Mouse (Mus musculus): ENCODE measurements around the gene Syt1. TPM values are rescaled to one million over a fixed set of nuclear protein-coding genes. Genes with fewer than 3 reads are reported as not detected.

The Syt1 gene
- polyA plus RNA-seq, 1 experiment from 2014 or later: 1.4 TPM

DNA sequence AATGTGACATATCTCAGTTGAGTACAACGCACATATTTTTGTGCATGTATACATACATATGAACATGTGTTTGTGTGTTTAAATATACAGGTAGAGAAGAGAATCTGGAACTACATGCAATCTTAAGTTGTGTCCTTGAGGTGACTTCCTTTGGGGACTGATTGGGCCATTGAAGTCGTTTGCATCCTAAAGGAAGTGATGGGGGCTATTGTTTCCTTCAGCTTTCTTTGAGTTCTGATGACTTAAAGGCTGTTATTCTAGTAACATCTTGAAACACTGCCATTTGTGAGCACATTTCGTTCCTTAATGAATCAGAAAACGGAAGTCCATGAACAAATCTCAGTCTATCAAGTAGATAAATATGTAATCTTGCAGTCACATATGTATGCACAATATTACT lies 438.0 kb downstream of the Syt1 start:
- no peak overlapping the region for H3K9ac ChIP-seq (replicated peaks)
- no peak overlapping the region for H3K4me2 ChIP-seq
- no peaks in the 10 kb centered on the region for H3K36me3 ChIP-seq
- no peak overlapping the region for H3K4me3 ChIP-seq (replicated peaks)
- no peak overlapping the region for H3K27ac ChIP-seq
- no peak for ATAC-seq (ENCODE audit: insufficient number of reproducible peaks, insufficient read depth, low FRiP score, low TSS enrichment, low read depth)
- H3K27me3 ChIP-seq: no peaks in the 10 kb centered on the region
- 72% methylated on average over 4 of the region's 4 CpGs for WGBS
- H3K9me3 ChIP-seq: no peaks in the 10 kb centered on the region
- peaks cover 8% of the 10 kb centered on the region for H3K4me1 ChIP-seq (replicated peaks)

- no peak for ATAC-seq (ENCODE audit: insufficient number of reproducible peaks, insufficient read depth, low FRiP score, low TSS enrichment, low read depth)
- WGBS: 65% methylated on average over 5 of the region's 5 CpGs
- no peaks in the 10 kb centered on the region for H3K27me3 ChIP-seq
Measured at GRCm38 (mm10) chr10:108571104-108571503, 439.7 kb downstream of the Syt1 start.

DNA sequence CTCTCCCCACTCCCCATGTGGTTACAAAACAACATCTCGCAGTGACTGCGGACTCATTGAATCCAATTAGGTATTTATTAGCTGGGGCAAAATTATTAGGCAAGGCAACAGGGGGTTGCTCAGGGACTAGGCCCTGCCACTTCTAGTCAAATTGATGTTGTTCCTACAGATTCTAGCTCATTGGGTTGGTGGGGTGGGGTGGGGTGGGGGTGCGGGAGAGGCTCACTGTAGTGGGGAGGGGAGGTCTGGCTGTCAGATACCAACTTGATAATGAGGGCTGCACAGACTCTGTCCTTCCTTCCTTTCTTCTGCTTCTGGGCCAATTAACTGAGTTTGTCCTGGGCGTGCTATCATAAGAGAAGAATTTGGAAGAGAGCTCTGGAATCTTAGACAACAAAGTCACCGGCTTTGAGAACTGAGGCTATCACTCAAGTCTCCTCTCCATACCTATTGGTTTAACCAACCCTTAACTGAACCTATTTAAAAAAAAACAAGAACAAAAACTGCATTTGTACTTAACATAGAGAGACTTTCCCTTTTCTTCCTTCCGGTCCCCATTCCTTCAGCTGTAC lies 441.1 kb downstream of the Syt1 start:
- Histone ChIP-seq H3K36me3 (no peaks in the 10 kb centered on the region), H3K4me2 (no peak overlapping the region), H3K27ac (no peak overlapping the region), H3K9me3 (no peaks in the 10 kb centered on the region), H3K4me3 (replicated peaks) (no peak overlapping the region), H3K9ac (replicated peaks) (no peak overlapping the region), H3K27me3 (no peaks in the 10 kb centered on the region), H3K4me1 (replicated peaks) (peaks cover 8% of the 10 kb centered on the region)
- no peak for ATAC-seq (ENCODE audit: insufficient number of reproducible peaks, insufficient read depth, low FRiP score, low TSS enrichment, low read depth)
- WGBS: 66% methylated on average over 6 of the region's 6 CpGs

More at GRCm38 (mm10) chr10:108571104-108571503, 439.7 kb downstream of the Syt1 start:
- Histone ChIP-seq H3K4me2 (no peak overlapping the region), H3K9me3 (no peaks in the 10 kb centered on the region), H3K4me3 (replicated peaks) (no peak overlapping the region), H3K27ac (no peak overlapping the region), H3K9ac (replicated peaks) (no peak overlapping the region), H3K36me3 (no peaks in the 10 kb centered on the region), H3K4me1 (replicated peaks) (peaks cover 8% of the 10 kb centered on the region)

GRCm38 (mm10) chr10:108568925-108569324 lies 441.9 kb downstream of the Syt1 start:
- Histone ChIP-seq H3K36me3 (no peaks in the 10 kb centered on the region), H3K4me1 (replicated peaks) (peaks cover 8% of the 10 kb centered on the region), H3K27me3 (no peaks in the 10 kb centered on the region), H3K9ac (replicated peaks) (no peak overlapping the region), H3K27ac (no peak overlapping the region), H3K4me2 (no peak overlapping the region), H3K4me3 (replicated peaks) (no peak overlapping the region), H3K9me3 (no peaks in the 10 kb centered on the region)
- no peak for ATAC-seq (ENCODE audit: insufficient number of reproducible peaks, insufficient read depth, low FRiP score, low TSS enrichment, low read depth)
- 70% methylated on average over 6 of the region's 6 CpGs for WGBS

GRCm38 (mm10) chr10:108568136-108568535 lies 442.6 kb downstream of the Syt1 start:
- H3K9me3 ChIP-seq: no peaks in the 10 kb centered on the region
- 14% methylated on average over 8 of the region's 8 CpGs for WGBS
- ATAC-seq (ENCODE audit: insufficient number of reproducible peaks, insufficient read depth, low FRiP score, low TSS enrichment, low read depth): 0 out of 2 replicates have a peak, but pooled peaks have one; percentile 59

GRCm38 (mm10) chr10:108567456-108567855 lies 443.3 kb downstream of the Syt1 start:
- ATAC-seq (ENCODE audit: insufficient number of reproducible peaks, insufficient read depth, low FRiP score, low TSS enrichment, low read depth): no peak
- no peaks in the 10 kb centered on the region for H3K9me3 ChIP-seq
- H3K9ac ChIP-seq (replicated peaks): no peak overlapping the region
- no peaks in the 10 kb centered on the region for H3K27me3 ChIP-seq
- no peaks in the 10 kb centered on the region for H3K36me3 ChIP-seq
- H3K27ac ChIP-seq: no peak overlapping the region
- H3K4me2 ChIP-seq: no peak overlapping the region
- peaks cover 8% of the 10 kb centered on the region for H3K4me1 ChIP-seq (replicated peaks)
- WGBS: 94% methylated on average over 6 of the region's 6 CpGs
- no peak overlapping the region for H3K4me3 ChIP-seq (replicated peaks)

More at GRCm38 (mm10) chr10:108568136-108568535, 442.6 kb downstream of the Syt1 start:
- Histone ChIP-seq H3K36me3 (no peaks in the 10 kb centered on the region), H3K9ac (replicated peaks) (no peak overlapping the region), H3K4me1 (replicated peaks) (peaks cover 8% of the 10 kb centered on the region), H3K27ac (no peak overlapping the region), H3K27me3 (no peaks in the 10 kb centered on the region), H3K4me3 (replicated peaks) (no peak overlapping the region), H3K4me2 (no peak overlapping the region)

- WGBS: 82% methylated on average over 2 of the region's 2 CpGs
- no peak for ATAC-seq (ENCODE audit: insufficient number of reproducible peaks, insufficient read depth, low FRiP score, low TSS enrichment, low read depth)
- Histone ChIP-seq H3K4me2 (no peak overlapping the region), H3K36me3 (no peaks in the 10 kb centered on the region), H3K27me3 (no peaks in the 10 kb centered on the region), H3K27ac (no peak overlapping the region), H3K4me3 (replicated peaks) (no peak overlapping the region), H3K9me3 (no peaks in the 10 kb centered on the region), H3K4me1 (replicated peaks) (no peaks in the 10 kb centered on the region), H3K9ac (replicated peaks) (no peak overlapping the region)
Measured at GRCm38 (mm10) chr10:108559607-108559908, 451.2 kb downstream of the Syt1 start.

- H3K27me3 ChIP-seq: no peaks in the 10 kb centered on the region
- H3K36me3 ChIP-seq: no peaks in the 10 kb centered on the region
- H3K4me2 ChIP-seq: no peak overlapping the region
- WGBS: 69% methylated on average over 19 of the region's 19 CpGs
- no peaks in the 10 kb centered on the region for H3K9me3 ChIP-seq
- no peak overlapping the region for H3K4me3 ChIP-seq (replicated peaks)
- no peak for ATAC-seq (ENCODE audit: insufficient number of reproducible peaks, insufficient read depth, low FRiP score, low TSS enrichment, low read depth)
- H3K4me1 ChIP-seq (replicated peaks): no peaks in the 10 kb centered on the region
- H3K27ac ChIP-seq: no peak overlapping the region
- no peak overlapping the region for H3K9ac ChIP-seq (replicated peaks)
Measured at GRCm38 (mm10) chr10:108558812-108559606, 451.8 kb downstream of the Syt1 start.

- H3K9ac ChIP-seq (replicated peaks): no peak overlapping the region
- no peak overlapping the region for H3K27ac ChIP-seq
- no peaks in the 10 kb centered on the region for H3K27me3 ChIP-seq
- no peak overlapping the region for H3K4me3 ChIP-seq (replicated peaks)
- WGBS: 87% methylated on average over 6 of the region's 6 CpGs
- no peaks in the 10 kb centered on the region for H3K9me3 ChIP-seq
- H3K36me3 ChIP-seq: no peaks in the 10 kb centered on the region
- ATAC-seq (ENCODE audit: insufficient number of reproducible peaks, insufficient read depth, low FRiP score, low TSS enrichment, low read depth): no peak
- H3K4me2 ChIP-seq: no peak overlapping the region
- H3K4me1 ChIP-seq (replicated peaks): no peaks in the 10 kb centered on the region
Measured at GRCm38 (mm10) chr10:108552544-108552943, 458.2 kb downstream of the Syt1 start.

DNA sequence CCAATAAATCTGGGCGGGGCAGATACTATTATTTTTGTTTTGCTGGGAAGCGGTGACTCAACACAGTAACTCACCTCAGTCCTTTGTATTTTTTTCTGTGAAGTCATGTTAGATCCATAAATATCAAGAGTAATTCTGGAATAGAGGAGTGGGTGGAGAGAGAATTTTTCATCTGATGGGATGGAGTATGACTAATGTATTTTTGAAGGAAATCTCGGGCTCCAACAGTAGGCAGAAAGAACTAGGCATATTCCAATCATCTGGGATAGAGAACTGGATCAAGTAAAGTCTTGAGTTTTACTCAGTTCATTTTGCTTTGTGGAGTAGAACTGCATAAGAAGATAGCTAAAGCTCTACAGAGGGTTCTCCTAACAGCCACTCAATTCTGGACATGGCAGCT lies 465.1 kb downstream of the Syt1 start:
- no peak overlapping the region for H3K9ac ChIP-seq (replicated peaks)
- no peak overlapping the region for H3K4me3 ChIP-seq (replicated peaks)
- H3K9me3 ChIP-seq: no peaks in the 10 kb centered on the region
- no peak for ATAC-seq (ENCODE audit: insufficient number of reproducible peaks, insufficient read depth, low FRiP score, low TSS enrichment, low read depth)
- no peak overlapping the region for H3K4me2 ChIP-seq
- H3K4me1 ChIP-seq (replicated peaks): no peaks in the 10 kb centered on the region
- H3K27ac ChIP-seq: no peak overlapping the region
- no peaks in the 10 kb centered on the region for H3K27me3 ChIP-seq
- no peaks in the 10 kb centered on the region for H3K36me3 ChIP-seq
- WGBS: 93% methylated on average over 3 of the region's 3 CpGs

GRCm38 (mm10) chr10:108541555-108541954 lies 469.2 kb downstream of the Syt1 start:
- Histone ChIP-seq H3K4me2 (no peak overlapping the region), H3K9ac (replicated peaks) (no peak overlapping the region), H3K4me3 (replicated peaks) (no peak overlapping the region), H3K9me3 (no peaks in the 10 kb centered on the region), H3K27ac (no peak overlapping the region), H3K36me3 (no peaks in the 10 kb centered on the region), H3K4me1 (replicated peaks) (no peaks in the 10 kb centered on the region), H3K27me3 (no peaks in the 10 kb centered on the region)
- no peak for ATAC-seq (ENCODE audit: insufficient number of reproducible peaks, insufficient read depth, low FRiP score, low TSS enrichment, low read depth)
- 88% methylated on average over 9 of the region's 9 CpGs for WGBS

GRCm38 (mm10) chr10:108538546-108538945 lies 472.2 kb downstream of the Syt1 start:
- no peak overlapping the region for H3K9ac ChIP-seq (replicated peaks)
- H3K4me3 ChIP-seq (replicated peaks): no peak overlapping the region
- no peaks in the 10 kb centered on the region for H3K27me3 ChIP-seq
- H3K4me1 ChIP-seq (replicated peaks): no peaks in the 10 kb centered on the region
- WGBS: 77% methylated on average over 3 of the region's 3 CpGs
- no peaks in the 10 kb centered on the region for H3K9me3 ChIP-seq
- no peak for ATAC-seq (ENCODE audit: insufficient number of reproducible peaks, insufficient read depth, low FRiP score, low TSS enrichment, low read depth)
- H3K27ac ChIP-seq: no peak overlapping the region
- no peaks in the 10 kb centered on the region for H3K36me3 ChIP-seq
- no peak overlapping the region for H3K4me2 ChIP-seq
